Mouse (Mus musculus): Measurements from ENCODE around the gene Fstl5. TPM values are rescaled to one million over a fixed set of nuclear protein-coding genes. Genes with fewer than 3 reads are reported as not detected.

Gene Fstl5
- polyA plus RNA-seq, 2 experiments from 2014 or later: not detected

- ATAC-seq: no peak
Measured at GRCm38 (mm10) chr3:76567346-76567745, 493.3 kb downstream of the Fstl5 start.

DNA sequence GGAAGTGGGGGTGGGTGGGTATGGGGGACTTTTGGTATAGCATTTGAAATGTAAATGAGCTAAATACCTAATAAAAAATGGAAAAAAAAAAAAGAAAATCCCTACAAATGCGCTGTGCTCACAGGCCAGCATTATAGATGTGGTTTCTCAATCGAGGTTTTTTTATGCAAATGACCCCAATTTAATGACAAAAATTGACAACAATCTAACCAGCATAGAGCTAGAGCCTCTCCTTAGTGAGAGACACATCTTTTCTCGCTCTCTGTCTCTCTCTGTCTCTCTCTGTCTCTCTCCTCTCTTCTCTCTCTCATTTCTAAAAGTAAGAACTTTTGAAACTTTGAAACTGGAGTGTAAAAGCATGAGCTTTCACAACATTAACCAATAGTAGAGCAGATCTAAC lies 498.4 kb downstream of the Fstl5 start:
- no peak for ATAC-seq

GRCm38 (mm10) chr3:76572920-76573541 lies 499.0 kb downstream of the Fstl5 start:
- ATAC-seq: no peak

DNA sequence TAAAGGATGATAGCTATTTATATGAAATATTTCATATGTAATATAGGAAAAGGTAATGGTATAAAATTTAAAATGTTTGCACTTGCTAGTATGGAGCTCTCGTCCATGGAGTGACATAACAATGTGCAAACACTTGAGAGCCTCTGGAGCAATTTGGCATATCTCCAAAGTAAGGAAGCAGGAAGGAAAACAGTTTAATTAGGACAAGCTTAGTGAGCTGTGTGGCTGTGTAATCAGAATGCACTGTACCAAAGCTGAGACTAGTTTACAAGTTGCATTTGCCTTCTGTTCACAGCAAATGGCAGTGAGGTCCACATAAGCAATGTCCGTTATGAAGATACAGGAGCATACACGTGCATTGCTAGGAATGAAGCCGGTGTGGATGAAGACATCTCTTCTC lies 519.1 kb downstream of the Fstl5 start:
- ATAC-seq: no peak

DNA sequence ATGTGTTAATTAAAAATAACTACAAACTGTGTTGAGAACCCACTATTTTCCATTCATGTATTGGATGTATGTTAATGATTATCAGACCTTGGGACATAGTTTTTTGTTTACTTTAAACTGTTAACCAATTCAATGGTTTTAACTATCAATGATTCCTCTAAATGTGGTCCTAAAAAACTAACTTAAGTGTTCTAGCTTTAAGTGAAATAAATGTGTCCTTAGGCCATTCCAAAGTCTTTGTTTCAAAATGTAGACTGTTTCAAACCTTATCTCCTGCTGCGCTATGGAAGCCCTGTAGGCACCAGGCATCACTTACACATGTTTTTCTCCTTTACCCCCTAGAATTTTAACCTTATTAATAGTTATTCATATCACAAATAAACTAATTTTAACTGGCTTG lies 546.0 kb downstream of the Fstl5 start:
- no peak for ATAC-seq

DNA sequence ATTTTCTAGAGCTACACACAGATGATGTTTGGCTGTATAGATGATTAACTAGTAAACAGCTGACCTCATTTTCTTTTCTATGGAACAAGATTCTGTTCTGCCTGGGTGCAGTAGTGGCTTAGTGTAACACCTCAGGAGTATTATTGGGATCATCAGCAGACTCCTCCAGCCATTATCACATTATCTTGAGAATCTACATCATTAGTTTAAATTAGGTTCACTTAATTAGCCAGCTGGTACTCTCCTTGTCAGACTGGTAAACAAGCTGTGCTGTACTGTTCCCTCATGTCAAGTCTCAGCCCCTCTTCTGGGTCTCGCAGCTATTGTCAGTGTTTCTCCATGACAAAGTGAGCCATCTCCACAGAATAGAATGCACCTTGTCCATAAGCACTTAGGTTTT lies 580.2 kb downstream of the Fstl5 start:
- no peak for ATAC-seq

GRCm38 (mm10) chr3:76670859-76671258 lies 596.8 kb downstream of the Fstl5 start:
- no peak for ATAC-seq

DNA sequence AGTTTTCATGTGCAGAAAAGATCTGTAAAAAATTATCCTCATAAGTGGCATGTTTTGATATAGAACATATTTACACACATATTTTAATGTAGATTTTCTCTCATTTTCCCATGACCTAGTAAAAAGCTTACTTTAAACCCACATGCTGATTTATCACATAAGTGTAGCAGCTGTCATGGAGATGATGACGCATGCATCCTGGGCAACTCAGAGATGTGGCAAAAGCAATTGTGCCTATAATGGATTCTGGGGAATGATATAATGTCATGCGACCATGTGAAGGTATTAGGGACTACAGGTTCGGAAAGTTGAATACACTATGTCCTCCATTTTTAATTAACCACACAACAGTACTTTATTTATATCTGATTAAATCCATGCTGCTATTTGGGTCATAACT lies 601.9 kb downstream of the Fstl5 start:
- ATAC-seq: no peak

DNA sequence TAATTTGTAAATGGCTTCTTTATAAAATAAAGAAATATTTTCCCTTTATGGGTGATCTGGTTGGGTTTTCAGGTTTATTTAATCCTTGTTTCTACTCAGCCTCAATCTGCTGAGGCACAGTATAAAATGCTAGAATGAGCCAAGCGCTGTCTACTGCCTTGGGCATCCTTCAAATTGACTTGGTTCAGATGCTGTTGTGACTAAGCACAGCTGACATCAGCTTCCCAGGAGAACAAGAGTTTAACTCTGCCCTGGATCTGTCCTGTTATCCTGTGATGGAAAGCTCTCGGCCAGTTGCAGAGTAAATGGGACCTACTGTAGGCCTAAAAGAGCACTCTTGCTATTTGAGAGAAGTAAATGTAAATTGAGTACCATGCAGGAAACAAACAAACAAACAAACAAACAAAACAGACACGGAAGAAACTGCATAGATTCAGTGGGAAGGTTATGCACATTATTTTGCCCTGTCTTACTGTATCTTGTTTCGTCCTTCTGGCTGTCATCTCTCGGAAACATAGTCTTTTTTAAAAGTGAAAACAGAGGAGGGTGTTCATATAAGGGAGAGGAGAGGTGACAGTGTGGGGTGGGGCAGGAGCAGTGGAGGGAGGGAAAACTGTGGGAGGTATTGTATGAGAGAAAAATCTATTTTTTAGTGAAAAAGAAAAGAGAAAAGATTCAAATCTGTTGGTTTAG lies 605.9 kb downstream of the Fstl5 start:
- ATAC-seq: no peak

- no peak for ATAC-seq
Measured at GRCm38 (mm10) chr3:76680546-76680883, 606.4 kb downstream of the Fstl5 start.

DNA sequence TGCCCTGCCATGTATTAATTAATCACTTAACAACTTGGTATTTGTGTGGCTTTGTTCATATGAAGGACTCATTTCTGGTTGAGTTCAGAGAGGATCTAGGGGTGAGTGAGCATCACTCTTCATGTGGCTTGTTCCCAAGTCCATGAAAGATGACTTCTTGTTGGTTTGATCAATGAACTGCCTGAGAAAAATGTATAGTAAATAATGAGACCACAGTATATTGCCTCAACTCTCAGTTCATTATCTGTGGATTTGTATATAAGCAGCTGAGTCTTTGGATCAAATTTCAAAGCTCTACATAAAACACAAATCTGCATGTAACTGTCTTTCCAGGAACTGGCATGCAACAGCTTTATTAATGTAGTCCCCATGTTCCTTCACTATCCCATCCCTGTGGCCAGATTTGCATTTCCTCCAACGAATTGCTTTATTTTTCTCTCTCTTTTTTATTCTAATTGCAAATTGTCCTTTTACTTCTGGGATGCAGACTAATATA lies 623.1 kb downstream of the Fstl5 start:
- no peak for ATAC-seq

- ATAC-seq: no peak
Measured at GRCm38 (mm10) chr3:76739221-76739620, 665.2 kb downstream of the Fstl5 start.

Other genes with a start within 250 kb of the Fstl5 start
- 1 to 10 TPM; 5.1 to 8.0 TPM for gene Golim4, start 117.3 kb upstream of the Fstl5 start, polyA plus RNA-seq (2017; shearing (Covaris generic))